Mouse (Mus musculus) kidney, adult 2 months (tissue): ENCODE measurements at regions not wholly inside any gene's neighbourhood (a gene's known extent, or its start where the extent isn't known, plus 50 kb on each side); places are given as distances from the start of the nearest gene placed in this dataset.

ENCODE experiments used
- CTCF ChIP-seq: fragments of 200-500 bp; conservative IDR thresholded peaks from 2 replicates; pipeline ENCODE4 v1.5.1; 2011; ENCODE audit warnings: low read depth, mild to moderate bottlenecking, control low read depth, low read length, moderate library complexity, mixed read lengths; ENCODE audit not compliant: insufficient read depth, insufficient read length
- POLR2A ChIP-seq: fragments of 200-500 bp; IDR thresholded peaks from one replicate; pipeline ENCODE4 v1.6.1; 2011; ENCODE audit warnings: low read depth, low read length, control low read depth

- TF ChIP-seq CTCF (no peak), POLR2A (no peak)
Measured at GRCm38 (mm10) chr6:68219685-68220084, 684.1 kb upstream of the Tacstd2 start.
